Mouse (Mus musculus): ENCODE results near the gene Mamdc4. TPM values are rescaled to one million over a fixed set of nuclear protein-coding genes. Genes with fewer than 3 reads are reported as not detected.

The Mamdc4 gene
- 1 to 10 TPM; 1.6 to 4.0 TPM for total RNA-seq (2021)
- long read RNA-seq, experiment 1, partial matches to known transcripts: 1 of 1 reads
- long read RNA-seq, experiment 1, other reads (novel, unspliced or antisense): 0 of 1 reads
- long read RNA-seq, experiment 2, partial matches to known transcripts: 0 of 1 reads
- long read RNA-seq, experiment 2, other reads (novel, unspliced or antisense): 1 of 1 reads

GRCm38 (mm10) chr2:25574579-25575431 is at the start of gene Mamdc4, which contains the start of gene Phpt1:
TSS of gene Mamdc4 (minus strand) at chr2:25574845.
TSS of gene Phpt1 (minus strand) at chr2:25575224.
- peak; percentile 98 for DNase-seq
- intact Hi-C loops (cut with DNase I): no loop called here
- Histone ChIP-seq H3K27ac (peak within 1 kb of the TSS; percentile 98), H3K4me3 (peak within 1 kb of the TSS; percentile 80)
- no peak for TF ChIP-seq CTCF (IDR thresholded peaks at IDR 0.05)

GRCm38 (mm10) chr2:25621229-25622200 is 46.9 kb upstream of the Mamdc4 start, which contains the start of gene Tmem141:
TSS of gene Tmem141 (minus strand) at chr2:25622005.
- Histone ChIP-seq H3K27ac (peak within 1 kb of the TSS; percentile 93), H3K4me3 (peak within 1 kb of the TSS; percentile 83)
- intact Hi-C loops (cut with DNase I): no loop called here
- DNase-seq: peak; percentile 94
- TF ChIP-seq CTCF (IDR thresholded peaks at IDR 0.05): peak; percentile 79

GRCm38 (mm10) chr2:25620852-25621228 is 46.2 kb upstream of the Mamdc4 start:
- Histone ChIP-seq H3K4me3 (peak overlapping the region; percentile 83), H3K27ac (peak overlapping the region; percentile 93; the same call in 1 of the 2 replicates)
- intact Hi-C loops (cut with DNase I): no loop called here
- DNase-seq: no peak
- no peak for TF ChIP-seq CTCF (IDR thresholded peaks at IDR 0.05)

- no peak for DNase-seq
- TF ChIP-seq CTCF (IDR thresholded peaks at IDR 0.05): no peak
- intact Hi-C loops (cut with DNase I): no loop called here
- no peak overlapping the region for H3K27ac ChIP-seq
- no peak overlapping the region for H3K4me3 ChIP-seq
These were observed 45.7 kb upstream of the Mamdc4 start for GRCm38 (mm10) chr2:25620386-25620785.

GRCm38 (mm10) chr2:25617578-25617977 is 42.9 kb upstream of the Mamdc4 start, which contains the start of gene Ccdc183:
TSS of gene Ccdc183 (minus strand) at chr2:25617678.
- no peak for DNase-seq
- H3K27ac ChIP-seq: no peak within 1 kb of the TSS
- TF ChIP-seq CTCF (IDR thresholded peaks at IDR 0.05): no peak
- H3K4me3 ChIP-seq: no peak within 1 kb of the TSS
- intact Hi-C loops (cut with DNase I): no loop called here

GRCm38 (mm10) chr2:25616398-25616797 is 41.8 kb upstream of the Mamdc4 start:
- TF ChIP-seq CTCF (IDR thresholded peaks at IDR 0.05): no peak
- DNase-seq: no peak
- intact Hi-C loops (cut with DNase I): no loop called here
- Histone ChIP-seq H3K27ac (no peak overlapping the region), H3K4me3 (no peak overlapping the region)

- peak overlapping the region; percentile 95 for H3K27ac ChIP-seq
- peak overlapping the region; percentile 93 for H3K4me3 ChIP-seq
- TF ChIP-seq CTCF (IDR thresholded peaks at IDR 0.05): no peak
- DNase-seq: no peak
- intact Hi-C loops (cut with DNase I): no loop called here
These were observed 34.0 kb upstream of the Mamdc4 start for GRCm38 (mm10) chr2:25608671-25609070.

- TF ChIP-seq CTCF (IDR thresholded peaks at IDR 0.05): no peak
- H3K27ac ChIP-seq: peak within 1 kb of the TSS; percentile 95
- DNase-seq: peak; percentile 94
- intact Hi-C loops (cut with DNase I): no loop called here
- H3K4me3 ChIP-seq: peak within 1 kb of the TSS; percentile 93
These were observed 33.3 kb upstream of the Mamdc4 start, which contains the start of gene Rabl6 for GRCm38 (mm10) chr2:25607761-25608622. TSS of gene Rabl6 (minus strand) at chr2:25608521.

- H3K4me3 ChIP-seq: no peak overlapping the region
- H3K27ac ChIP-seq: no peak overlapping the region
- intact Hi-C loops (cut with DNase I): no loop called here
- no peak for DNase-seq
- TF ChIP-seq CTCF (IDR thresholded peaks at IDR 0.05): no peak
These were observed 27.9 kb upstream of the Mamdc4 start for GRCm38 (mm10) chr2:25602526-25602925.

GRCm38 (mm10) chr2:25600037-25600436 is 25.4 kb upstream of the Mamdc4 start:
- no peak for DNase-seq
- H3K4me3 ChIP-seq: no peak overlapping the region
- TF ChIP-seq CTCF (IDR thresholded peaks at IDR 0.05): no peak
- intact Hi-C loops (cut with DNase I): no loop called here
- no peak overlapping the region for H3K27ac ChIP-seq

- Histone ChIP-seq H3K4me3 (no peak overlapping the region), H3K27ac (no peak overlapping the region)
- no peak for DNase-seq
- no peak for TF ChIP-seq CTCF (IDR thresholded peaks at IDR 0.05)
- intact Hi-C loops (cut with DNase I): no loop called here
These were observed 24.1 kb upstream of the Mamdc4 start for GRCm38 (mm10) chr2:25598749-25599148.

Data from gastrocnemius, adult 2 months (tissue).